Mouse (Mus musculus): ENCODE measurements around the gene Zfp52.
A peak's percentile ranks its signal among the peaks of the same experiment; 100 is the strongest.

Gene Zfp52

DNA sequence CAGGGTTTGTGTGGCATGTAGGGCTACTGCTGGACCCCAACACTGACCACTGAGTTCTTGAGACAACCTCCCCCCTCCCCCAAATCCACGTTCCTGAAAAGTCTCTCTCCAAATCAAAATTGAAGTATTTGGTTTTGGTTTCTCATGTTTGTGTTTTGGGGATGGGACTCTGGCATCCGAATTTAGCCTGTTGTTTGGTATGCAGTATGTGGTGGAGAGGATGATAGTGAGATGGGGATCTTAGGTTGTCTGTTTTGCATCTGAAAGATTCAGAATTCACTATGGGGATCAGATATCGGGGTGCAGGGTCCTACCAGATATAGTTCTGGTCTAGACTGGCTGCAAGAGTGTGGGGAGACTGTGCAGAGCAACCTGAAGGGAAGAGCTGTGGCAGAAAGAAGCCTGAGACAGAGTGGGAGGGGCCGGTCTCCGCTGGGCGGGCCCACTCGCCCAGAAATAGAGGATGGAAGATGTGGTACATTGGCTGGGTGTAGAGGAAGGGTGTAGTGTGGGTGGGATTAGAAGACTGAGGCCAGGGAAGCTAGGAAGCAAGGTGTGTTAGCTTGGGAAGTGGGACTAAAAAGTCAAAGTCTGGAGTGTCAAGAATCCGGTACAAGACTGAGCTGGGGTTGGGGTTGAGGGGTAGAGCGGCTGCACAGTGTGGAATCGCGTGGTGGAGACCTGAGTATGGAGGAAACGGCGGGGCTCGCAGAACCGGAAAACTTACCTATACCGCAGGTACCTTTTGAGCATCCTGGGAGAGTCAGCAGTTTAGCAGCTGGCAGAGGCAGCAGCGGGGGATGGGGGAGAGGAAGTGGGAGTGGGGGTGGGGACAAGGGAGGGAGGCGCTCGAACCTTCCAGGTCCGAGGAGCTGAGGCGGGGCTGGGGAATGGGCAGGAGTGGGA lies at the start of gene Zfp52:
Zfp52 (plus strand) TSS at position 444 of the 906 bp plus-strand sequence.
- peak; percentile 68 for DNase-seq (ENCODE audit: low spot score in 2 of 2)

DNA sequence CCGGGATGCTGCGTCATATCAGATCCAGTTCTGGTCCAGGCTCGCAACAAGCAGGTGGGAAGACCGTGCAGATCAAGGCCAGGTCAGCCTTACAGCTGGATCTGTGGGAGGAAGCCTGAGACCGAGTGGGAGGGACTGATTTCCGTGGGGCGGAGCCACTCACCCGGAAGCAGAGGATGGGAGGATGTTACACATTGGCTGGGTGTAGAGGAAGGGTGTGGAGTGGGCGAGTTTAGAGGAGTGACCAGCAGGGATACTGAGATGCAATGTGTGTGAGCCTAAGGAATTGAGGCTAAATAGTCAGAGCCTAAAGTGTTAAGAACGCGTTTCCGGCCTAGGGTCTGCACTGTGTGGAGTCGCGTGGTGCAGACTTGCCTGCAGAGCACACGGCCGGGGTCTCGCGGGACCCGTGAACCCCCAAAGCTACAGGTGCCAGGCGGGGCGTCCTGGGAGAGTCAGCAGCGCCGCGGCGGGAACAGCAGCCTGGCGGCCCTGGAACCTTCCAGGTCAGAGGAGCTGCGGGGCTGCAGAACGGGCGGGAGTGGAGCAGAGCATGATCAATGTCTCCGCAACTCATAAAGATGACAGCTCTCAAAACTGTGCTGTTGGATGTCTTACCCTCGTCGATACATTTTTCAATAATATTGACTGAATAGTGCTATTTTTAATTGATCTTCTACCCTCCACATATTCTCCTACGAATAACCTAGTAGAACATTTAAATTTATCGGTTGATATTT lies 46.4 kb upstream of the Zfp52 start, which contains the start of gene Zfp53:
Zfp53 (plus strand) TSS at position 239 of the 740 bp plus-strand sequence.
- DNase-seq (ENCODE audit: low spot score in 2 of 2), result peak; percentile 80

DNA sequence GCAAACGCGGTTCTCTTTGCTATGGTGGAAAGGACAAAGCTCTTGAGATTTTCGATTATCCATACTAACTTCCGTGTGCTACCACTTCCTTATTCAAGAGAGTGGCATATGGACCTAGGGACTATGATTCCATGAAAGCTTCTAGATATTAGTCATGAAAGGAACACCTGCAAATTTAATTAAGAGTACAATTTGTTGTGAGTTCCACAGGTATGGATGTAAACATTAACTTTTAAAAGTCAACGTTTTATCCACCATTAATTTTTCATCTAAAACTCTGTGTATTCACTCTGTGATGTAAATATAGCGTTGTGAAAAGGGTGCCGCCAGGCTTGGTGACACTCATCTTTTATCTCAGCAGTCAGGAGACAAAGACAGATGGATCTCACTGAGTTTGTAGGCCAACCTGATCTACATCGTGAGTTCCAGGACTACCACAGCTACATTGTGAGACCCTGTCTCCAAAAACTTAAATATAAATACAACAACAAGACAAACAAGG lies 45.8 kb upstream of the Zfp52 start:
- no peak for DNase-seq (ENCODE audit: low spot score in 2 of 2)

DNA sequence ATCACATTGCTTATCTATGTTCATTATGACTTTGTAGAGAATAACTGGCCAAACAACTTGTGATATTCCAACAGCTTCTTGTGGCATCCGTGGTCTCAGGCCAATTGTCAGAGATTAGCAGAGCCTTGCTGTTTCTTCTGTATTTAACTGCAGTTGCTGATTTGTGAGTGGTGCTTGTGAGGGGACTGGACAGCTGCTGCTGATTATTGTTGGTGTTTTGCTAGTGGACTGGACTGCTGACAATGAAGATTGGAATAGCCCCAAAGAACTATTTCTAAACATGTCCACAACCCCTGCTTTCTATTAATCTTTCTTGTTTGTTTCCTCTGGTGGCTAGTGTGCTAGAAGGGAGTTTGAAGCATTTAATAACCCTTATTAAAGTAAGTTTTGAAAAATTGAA lies 34.0 kb upstream of the Zfp52 start:
- no peak for DNase-seq (ENCODE audit: low spot score in 2 of 2)

DNA sequence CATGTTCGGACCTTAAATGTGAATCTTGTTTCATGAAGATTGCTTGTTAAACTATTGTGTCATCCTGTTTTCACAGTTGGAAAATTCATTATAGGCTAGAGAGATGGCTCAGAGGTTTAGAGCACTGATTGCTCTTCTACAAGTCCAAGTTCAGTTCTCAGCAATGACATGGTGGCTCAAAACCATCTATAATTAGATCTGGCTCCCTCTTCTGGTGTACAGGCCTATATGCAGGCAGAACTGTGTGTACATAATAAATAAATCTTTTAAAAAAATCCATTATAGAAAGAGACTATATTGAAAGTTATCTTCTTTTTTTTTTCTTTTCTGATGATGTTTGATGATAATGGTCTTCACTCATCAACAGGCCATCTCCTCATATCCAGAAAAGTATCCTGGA lies 30.8 kb upstream of the Zfp52 start:
- no peak for DNase-seq (ENCODE audit: low spot score in 2 of 2)

DNA sequence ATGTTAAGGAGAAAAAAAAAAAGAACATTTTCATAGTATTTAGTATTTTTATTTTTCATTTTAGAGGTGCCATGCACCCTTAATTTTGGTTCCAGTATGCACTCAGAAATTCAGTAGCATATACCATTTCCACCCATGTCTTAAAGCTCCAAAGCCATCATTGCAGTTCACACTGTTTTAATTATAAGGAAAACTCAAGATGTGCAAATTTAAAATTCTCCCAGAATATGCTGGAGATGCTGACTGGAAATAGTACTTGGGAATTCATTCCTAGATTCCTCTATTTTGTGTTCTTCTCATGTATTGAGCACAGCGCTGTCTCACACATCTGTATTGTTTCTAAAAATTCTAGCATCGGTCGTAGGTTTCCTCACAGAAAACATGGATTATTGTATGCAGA lies 29.1 kb upstream of the Zfp52 start:
- no peak for DNase-seq (ENCODE audit: low spot score in 2 of 2)

DNA sequence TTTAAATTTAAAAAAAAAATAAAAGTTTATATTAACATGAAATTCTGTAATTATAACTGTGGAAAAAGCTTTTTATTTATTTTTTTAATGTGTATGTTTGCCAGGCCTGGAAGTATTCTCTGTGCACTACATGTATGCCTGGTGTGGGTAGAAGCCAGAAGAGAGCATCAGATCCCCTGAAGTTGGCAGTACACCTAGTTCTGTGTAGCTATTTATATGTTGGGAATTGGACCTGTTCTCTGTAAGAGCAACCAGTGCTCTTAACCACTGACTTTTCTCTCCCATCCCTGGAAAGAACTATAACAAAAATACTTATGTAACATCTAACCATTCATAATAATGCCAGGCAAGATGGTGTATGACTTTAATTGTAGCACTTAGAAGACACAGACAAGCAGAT lies 25.6 kb upstream of the Zfp52 start:
- no peak for DNase-seq (ENCODE audit: low spot score in 2 of 2)

DNA sequence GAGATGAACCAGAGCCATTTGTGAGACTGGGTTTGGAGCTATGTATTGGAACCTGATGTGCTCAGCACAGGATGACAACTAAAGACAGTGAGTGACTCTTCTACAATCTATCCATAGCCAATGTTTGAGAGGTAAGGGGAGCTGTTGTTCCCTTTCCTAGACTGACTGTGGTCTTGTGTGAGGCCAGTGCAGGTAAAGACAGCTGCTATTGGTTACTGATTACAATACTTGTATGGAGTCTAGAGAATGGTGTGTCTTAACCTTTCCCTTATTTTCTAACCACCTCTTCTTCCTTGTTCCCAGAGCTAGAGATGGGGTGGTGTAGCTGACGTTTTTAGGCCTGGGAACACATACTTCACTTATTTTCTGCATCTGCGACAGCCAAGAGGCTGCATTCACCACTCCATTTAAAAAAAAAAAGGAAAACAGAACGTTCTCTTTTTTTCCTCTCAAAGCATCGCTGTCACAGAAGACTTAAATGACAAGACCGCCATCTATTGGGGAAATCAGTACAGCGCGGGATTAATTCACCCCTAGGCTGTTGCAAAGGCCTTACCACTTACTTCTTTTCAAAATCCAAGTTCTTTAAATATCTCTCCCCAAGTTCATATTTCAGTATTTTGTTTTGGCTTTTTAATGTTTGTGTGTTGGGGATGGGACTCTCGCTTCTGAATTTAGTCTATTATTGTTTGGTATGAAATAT lies 19.8 kb upstream of the Zfp52 start:
- DNase-seq (ENCODE audit: low spot score in 2 of 2), result peak; percentile 74 to 75

DNA sequence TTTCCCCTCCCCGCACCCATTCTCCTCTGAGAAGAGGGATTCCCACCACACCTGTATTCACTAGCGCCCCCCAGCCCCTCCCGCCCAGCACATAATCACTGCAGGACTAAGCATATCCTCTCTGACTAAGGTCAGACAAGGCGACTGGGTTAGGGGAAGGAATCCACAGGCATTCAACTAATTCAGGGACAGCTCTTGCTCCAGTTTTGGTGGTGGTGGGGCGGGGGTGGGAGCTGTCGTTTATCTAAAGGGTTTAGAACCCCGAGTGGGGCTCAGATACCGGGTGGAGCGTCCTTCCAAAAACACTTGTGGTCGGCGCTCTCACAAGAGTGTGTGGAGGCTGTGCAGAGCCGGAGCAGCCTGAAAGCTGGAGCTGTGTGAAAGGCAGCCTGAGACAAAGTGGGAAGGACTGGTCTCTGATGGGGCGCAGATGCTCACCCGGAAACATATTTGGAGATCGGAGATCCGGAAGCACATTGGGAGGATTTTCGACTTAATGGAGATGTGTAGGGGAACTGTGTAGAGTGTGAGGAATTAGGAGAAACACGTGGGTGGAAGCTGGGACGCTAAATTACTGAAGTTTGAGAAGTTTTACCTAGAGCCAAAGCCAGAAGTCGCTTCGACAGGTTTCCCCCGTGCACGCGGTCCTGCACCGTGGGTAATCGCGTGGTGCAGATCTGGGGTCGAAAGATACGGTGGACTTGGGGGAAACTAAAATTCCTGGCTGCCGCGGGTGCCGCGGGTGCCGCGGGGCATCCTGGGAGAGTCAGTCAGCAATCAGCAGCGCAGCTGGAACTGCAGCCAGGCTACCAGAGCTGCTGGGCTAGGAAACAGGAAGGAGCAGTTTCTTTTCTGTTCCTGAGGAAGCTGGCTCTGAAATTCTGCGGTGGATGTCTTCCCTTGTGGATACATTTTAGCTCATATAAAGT lies 18.9 kb upstream of the Zfp52 start:
- DNase-seq (ENCODE audit: low spot score in 2 of 2), result peak; percentile 56 to 67

DNA sequence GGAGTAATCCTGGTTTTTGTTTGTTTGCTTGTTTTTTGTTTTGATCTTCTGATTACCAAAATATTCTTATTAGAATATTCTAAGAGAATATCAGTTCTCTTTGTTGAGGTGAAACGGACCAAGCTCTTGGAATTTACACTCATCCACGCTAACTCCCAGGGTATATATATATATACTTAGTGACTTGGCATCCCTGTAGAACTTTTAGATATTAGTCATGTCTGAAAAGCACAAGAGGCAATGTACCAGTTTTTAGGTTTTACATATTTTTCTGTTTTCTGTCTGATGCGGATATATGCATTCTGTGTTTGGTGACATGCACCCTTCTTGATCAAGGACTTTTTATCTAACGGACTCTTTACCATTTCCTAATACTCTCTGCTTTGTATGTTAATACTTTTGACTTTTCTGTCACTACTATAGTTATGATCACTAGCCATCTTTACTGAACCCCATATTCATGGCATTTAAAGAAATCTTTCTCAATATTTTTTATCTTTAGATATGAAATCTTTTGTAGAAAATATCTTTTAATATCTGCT lies 18.1 kb upstream of the Zfp52 start:
- DNase-seq (ENCODE audit: low spot score in 2 of 2), result no peak

DNA sequence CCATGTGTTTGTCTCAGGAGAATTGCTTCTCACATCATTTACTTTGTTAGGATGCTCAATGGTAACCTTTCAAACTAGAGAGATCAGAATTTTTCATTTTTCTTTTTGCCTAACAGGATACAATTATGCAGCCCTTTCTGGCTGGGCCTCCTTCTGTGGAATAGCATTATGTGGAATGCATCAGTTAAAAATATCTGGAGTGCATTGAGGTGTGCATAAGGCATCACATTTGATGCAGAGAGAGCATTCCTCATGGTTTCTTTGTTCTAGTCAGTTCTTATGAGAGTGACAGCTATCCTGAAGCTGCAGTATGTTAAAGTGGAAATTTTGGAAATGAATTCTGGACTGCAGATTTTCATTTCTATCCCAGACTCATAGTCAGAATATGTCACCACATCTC lies 9.1 kb upstream of the Zfp52 start:
- no peak for DNase-seq (ENCODE audit: low spot score in 2 of 2)

DNA sequence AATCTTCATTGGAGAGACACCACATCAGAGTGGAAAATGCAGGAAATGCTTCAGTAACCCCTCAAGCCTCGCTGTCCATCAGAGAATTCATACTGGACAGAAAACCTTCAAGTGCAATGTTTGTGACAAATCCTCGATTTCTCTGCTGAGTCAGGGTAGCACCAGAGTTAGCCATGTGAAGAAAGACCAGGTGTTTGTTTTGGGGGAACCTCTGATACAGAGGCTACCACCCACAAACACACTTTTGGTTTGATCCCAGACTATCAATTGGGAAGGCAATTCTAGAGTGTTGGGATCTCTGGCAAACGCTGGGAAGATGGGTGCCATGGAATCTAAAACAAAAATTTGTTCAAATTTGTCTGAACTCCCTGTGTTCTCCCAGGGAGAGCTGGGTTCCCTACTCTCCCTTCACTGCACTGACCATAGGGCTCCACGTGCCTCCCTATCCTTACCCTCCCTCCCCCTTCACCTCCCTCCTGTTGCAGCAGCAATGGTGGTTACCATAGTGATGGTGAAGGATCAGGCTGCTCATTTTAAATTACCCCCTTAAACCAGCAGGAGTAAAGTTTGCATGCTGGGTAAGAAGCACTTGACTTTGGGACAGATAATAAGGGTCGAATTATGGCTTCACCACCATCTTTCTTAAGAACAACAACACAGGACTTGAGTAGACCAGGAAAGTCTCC lies 4.6 kb upstream of the Zfp52 start:
- no peak for DNase-seq (ENCODE audit: low spot score in 2 of 2)

DNA sequence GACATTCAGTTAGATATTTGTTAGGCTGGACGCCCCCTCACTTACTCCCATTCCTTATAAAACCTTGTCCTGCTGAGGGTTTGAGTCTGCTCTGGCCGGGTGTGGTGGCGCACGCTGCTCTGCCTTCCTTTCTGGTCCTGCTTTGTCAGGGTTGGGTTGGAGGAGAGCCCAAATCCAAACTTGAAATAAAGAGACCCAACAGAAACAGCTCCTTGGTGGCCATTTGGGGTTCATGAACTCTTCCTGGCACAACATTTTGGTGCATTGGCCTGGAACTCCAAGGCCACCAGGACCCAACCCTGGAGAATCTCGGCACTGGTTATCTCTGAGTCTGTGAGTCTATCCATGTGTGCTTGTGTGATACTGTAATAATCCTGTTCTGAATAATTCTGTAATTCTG lies 3.7 kb upstream of the Zfp52 start:
- peak in 1 of 2 experiments; percentile 17 for DNase-seq (ENCODE audit: low spot score in 2 of 2)

DNA sequence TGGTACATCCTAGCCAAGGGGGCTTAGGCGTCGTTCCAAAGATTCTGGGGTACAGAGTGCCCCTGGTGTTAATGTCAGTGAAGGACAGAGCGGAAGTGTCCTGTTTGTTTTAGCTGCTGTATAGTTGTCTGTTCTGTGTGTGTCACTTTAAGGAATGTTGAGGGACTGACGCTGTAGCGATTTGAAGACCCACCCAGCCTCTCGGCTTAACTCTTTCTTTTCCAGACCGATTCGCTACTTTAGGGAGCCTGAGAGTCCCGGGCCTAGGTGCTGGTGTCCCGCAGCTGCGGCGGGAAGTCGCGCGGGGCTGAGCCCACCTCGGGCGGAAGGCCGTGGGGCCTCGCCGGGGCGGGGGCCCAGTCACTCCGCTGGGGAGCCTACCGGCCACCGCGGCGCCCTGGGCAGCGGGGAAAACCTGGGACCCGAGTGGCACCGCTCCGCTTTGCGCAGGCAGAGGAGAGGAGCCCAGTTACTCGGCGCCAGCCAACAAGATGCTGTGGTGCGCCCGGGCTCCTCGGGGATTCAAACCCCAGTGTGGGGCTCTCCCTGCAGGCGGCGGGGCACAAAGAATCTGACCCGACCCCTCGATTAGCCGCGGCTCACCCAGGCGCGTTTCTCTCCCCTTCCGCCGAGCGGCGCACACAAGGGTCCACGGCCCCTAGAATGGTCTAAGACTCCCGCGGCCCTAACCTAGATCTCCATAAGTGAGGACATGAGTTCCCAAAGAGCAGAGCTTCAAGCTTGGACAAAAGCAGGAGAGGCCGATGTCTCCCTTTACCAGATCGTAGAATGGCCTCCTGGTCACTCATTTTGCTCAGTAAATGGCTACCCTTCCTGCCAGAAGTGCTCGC lies 3.0 kb upstream of the Zfp52 start:
- DNase-seq (ENCODE audit: low spot score in 2 of 2), result peak; percentile 67 to 75

DNA sequence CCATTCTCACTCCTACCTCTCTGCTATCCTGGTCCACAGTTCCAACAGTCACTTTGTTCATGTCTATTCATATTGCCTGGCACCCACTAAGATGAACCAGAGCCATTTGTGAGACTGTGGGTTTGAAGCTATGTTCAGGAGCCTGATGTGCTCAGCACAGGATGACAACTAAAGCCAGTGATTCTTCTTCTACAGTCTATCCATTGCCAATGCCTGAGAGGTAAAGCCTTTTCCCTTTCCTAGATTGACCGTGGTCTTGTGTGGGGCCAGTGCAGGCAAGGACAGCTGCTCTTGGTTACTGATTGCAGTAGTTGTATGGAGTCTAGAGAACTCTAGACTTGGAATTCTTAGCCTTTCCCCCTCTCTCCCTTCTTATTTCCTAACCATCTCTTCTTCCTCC lies 1.4 kb upstream of the Zfp52 start:
- DNase-seq (ENCODE audit: low spot score in 2 of 2), result no peak

DNA sequence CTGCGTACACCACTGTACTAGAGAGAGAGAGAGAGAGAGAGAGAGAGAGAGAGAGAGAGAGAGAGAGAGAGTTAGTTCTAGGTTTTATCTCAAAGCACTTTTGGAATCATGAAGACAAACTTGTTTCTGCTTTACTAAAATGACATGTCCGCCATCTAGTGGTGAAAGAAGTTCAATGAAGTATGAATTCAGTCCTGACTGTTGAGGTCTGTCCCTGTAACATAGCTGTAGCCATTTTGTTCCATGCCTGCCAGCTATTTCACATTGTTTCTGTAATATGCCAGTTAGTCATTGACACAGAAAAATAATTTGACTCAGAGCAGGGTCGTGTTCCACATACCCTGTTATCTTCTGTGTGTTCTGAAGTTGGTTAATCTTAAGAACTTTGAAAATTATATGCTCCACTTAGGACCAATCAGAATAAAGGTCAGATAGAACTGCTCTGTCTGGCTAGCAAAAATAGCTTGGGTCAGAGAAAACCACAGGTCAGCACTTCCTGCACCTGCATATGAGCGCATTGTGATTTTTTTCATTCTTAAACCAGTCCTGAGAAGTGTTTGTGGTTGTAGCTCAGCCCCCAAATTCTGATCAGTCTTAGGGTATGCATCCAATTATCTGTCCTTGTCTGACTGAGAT lies 761 bp upstream of the Zfp52 start:
- DNase-seq (ENCODE audit: low spot score in 2 of 2), result peak; percentile 23 to 39

DNA sequence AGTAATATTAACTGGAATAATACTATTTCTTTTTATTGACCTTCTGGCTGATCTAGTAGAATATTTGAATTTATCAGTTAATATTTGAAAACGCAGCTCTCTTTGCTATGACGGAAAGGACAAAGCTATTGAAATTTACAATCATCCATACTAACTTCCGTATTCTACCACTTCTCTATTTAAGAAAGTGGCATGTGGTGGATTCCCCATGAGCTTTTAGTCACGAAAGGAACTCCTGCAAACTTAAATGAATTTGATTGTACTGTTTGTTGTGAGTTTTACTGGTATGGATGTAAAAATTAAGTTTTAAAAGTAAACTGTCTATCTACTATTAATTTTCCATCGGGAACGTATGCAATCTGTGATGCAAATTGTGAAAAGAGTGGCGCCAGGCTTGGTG lies 757 bp downstream of the Zfp52 start:
- DNase-seq (ENCODE audit: low spot score in 2 of 2), result no peak

DNA sequence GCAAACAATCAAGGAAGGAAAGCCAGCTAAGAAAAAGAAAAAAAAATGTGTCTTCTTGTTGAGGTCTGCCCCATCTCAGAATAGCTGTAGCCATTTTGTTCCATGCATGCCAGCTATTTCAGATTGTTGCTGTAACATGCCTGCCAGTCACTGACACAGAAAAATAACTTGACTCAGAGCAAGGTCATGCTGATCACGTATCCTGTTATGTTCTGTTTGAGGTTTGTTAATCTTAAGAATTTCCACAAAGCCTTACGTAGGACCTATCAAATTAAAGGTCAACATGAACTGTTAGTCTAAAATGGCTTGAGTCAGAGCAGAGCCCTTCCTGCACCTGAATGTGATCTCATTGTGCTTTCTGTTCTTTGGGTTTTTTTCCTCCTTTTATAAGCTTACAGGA lies 1.3 kb downstream of the Zfp52 start:
- no peak for DNase-seq (ENCODE audit: low spot score in 2 of 2)

DNA sequence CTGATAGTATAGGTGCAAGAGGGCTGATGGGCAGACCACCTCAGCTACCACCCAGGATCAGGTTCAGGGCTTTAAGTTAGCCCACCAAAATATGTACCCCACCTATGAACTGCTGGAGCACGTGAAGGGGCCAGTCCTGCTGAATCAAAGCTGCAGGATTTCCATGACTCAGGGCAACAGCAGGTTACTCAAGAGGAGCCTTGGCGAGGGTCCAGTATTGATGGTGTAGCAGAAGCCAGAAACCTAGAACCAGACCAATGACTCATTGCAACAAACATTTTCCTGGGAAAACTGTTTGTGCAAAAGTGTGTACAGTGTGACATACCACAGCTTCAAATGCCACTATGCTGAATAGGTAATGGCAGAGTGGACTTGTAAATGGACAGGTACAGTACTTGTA lies 22.5 kb downstream of the Zfp52 start:
- no peak for DNase-seq (ENCODE audit: low spot score in 2 of 2)

Data from right cerebral cortex, adult 2 months (tissue).